Mouse (Mus musculus) midbrain, embryonic 16.5 days (tissue): ENCODE measurements around the gene Tmem215. TPM values are rescaled to one million over a fixed set of nuclear protein-coding genes. Genes with fewer than 3 reads are reported as not detected.

ENCODE experiments used
- polyA plus RNA-seq: library from polyadenylated mRNA; unstranded; fragments of >200 nt; fragmentation: Nextera tagmentation; extraction: Ambion mirVana; gene quantifications from 2 replicates; pipeline ENCODE4 v1.2.1, GENCODE M21; 2015

Tmem215 gene
- polyA plus RNA-seq, 1 experiment from 2014 or later = 1.1 TPM

Other genes with a start within 250 kb of the Tmem215 start
- 2.4 and 3.1 TPM in 2 replicates for gene Ddx58, start 232.4 kb upstream of the Tmem215 start, polyA plus RNA-seq
- gene Smim27, start 202.6 kb upstream of the Tmem215 start, polyA plus RNA-seq = 10.1 and 15.6 TPM in 2 replicates
- gene Topors, start 202.3 kb upstream of the Tmem215 start, polyA plus RNA-seq = 28.6 and 31.9 TPM in 2 replicates
- 311 and 351 TPM in 2 replicates for gene Ndufb6, start 192.8 kb upstream of the Tmem215 start, polyA plus RNA-seq
- 46.7 and 50.6 TPM in 2 replicates for gene Aptx, start 231.0 kb downstream of the Tmem215 start, polyA plus RNA-seq
- 659 and 720 TPM in 2 replicates for gene Dnaja1, start 250.0 kb downstream of the Tmem215 start, polyA plus RNA-seq